Mouse (Mus musculus): ENCODE results near the gene Fam83g. TPM values are rescaled to one million over a fixed set of nuclear protein-coding genes. Genes with fewer than 3 reads are reported as not detected.
A peak's percentile ranks its signal among the peaks of the same experiment; 100 is the strongest.

Gene Fam83g
- polyA plus RNA-seq, 1 experiment from 2014 or later = 3.7 TPM

GRCm38 (mm10) chr11:61714346-61715117, 30.6 kb downstream of the Fam83g start:
- H3K27ac ChIP-seq (replicated peaks; ENCODE audit: low read depth, low read length) = no peak overlapping the region
- H3K4me3 ChIP-seq (ENCODE audit: low read depth, low read length) = no peak overlapping the region
- peak; percentile 88 for ATAC-seq (ENCODE audit: low read depth)
- no peaks in the 10 kb centered on the region for H3K27me3 ChIP-seq (replicated peaks; ENCODE audit: control insufficient read depth, insufficient read depth, low read length)
- 43% methylated on average over 11 of the region's 11 CpGs for WGBS
- peak; percentile 90 for DNase-seq (ENCODE audit: low spot score)
- no peaks in the 10 kb centered on the region for H3K9me3 ChIP-seq (ENCODE audit: control insufficient read depth, low read length)
- no peak overlapping the region for H3K4me2 ChIP-seq (ENCODE audit: low read depth, low read length)
- no peak overlapping the region for H3K9ac ChIP-seq (ENCODE audit: low read depth, low read length)
- no peaks in the 10 kb centered on the region for H3K36me3 ChIP-seq (ENCODE audit: control insufficient read depth, insufficient read depth, low read length)
- no peaks in the 10 kb centered on the region for H3K4me1 ChIP-seq (ENCODE audit: control insufficient read depth, insufficient read depth, low read length)

DNA sequence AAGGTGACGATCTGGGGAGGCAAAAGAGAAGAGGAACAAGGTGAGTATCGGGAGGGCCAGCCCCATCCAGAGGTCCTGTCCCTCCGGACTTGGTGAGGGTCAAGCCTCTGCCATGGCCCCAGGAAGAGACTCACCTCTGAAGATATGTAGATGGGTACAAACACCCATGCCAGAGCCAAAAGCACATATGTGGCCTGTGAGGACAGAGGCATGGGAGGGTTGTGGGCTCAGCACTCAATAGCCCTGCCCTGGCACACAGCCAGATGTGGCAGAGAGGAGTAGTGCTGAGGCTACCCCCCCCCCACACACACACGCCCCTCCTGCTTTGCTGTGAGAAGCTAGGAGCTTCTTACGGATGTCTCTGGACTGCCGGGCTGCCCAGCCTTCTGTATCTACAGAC, 31.2 kb downstream of the Fam83g start:
- no peak overlapping the region for H3K9ac ChIP-seq (ENCODE audit: low read depth, low read length)
- H3K36me3 ChIP-seq (ENCODE audit: control insufficient read depth, insufficient read depth, low read length) = no peaks in the 10 kb centered on the region
- no peaks in the 10 kb centered on the region for H3K4me1 ChIP-seq (ENCODE audit: control insufficient read depth, insufficient read depth, low read length)
- H3K9me3 ChIP-seq (ENCODE audit: control insufficient read depth, low read length) = no peaks in the 10 kb centered on the region
- no peaks in the 10 kb centered on the region for H3K27me3 ChIP-seq (replicated peaks; ENCODE audit: control insufficient read depth, insufficient read depth, low read length)
- ATAC-seq (ENCODE audit: low read depth) (peak; percentile 16; the same call in 1 of the 2 replicates), DNase-seq (ENCODE audit: low spot score) (no peak)
- H3K4me2 ChIP-seq (ENCODE audit: low read depth, low read length) = no peak overlapping the region
- WGBS = 67% methylated on average over 5 of the region's 6 CpGs
- H3K4me3 ChIP-seq (ENCODE audit: low read depth, low read length) = no peak overlapping the region
- H3K27ac ChIP-seq (replicated peaks; ENCODE audit: low read depth, low read length) = no peak overlapping the region

DNA sequence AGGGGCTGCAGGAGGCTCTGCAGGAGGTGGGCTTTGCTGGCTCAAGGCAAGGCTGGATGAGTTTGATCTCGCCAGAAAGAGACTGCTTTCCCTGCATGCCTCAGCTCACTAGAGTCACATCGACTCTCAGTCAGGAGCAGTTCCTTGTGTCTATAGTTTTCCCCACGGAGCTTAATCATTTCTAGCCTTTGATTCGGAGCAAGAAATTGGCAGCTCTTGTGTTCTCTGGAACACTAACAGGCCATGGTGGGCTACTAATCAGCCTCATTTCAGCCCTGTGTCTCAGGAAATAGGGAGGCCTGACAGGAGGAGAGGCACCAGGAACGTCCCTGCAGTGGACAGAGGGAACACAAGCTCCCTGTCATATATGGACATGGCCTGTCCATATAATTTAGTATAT, 34.1 kb downstream of the Fam83g start:
- no peaks in the 10 kb centered on the region for H3K4me1 ChIP-seq (ENCODE audit: control insufficient read depth, insufficient read depth, low read length)
- ATAC-seq (ENCODE audit: low read depth) (no peak), DNase-seq (ENCODE audit: low spot score) (no peak)
- H3K27me3 ChIP-seq (replicated peaks; ENCODE audit: control insufficient read depth, insufficient read depth, low read length) = no peaks in the 10 kb centered on the region
- H3K9ac ChIP-seq (ENCODE audit: low read depth, low read length) = no peak overlapping the region
- H3K9me3 ChIP-seq (ENCODE audit: control insufficient read depth, low read length) = no peaks in the 10 kb centered on the region
- WGBS = 54% methylated on average over 5 of the region's 5 CpGs
- H3K27ac ChIP-seq (replicated peaks; ENCODE audit: low read depth, low read length) = no peak overlapping the region
- no peak overlapping the region for H3K4me2 ChIP-seq (ENCODE audit: low read depth, low read length)
- no peak overlapping the region for H3K4me3 ChIP-seq (ENCODE audit: low read depth, low read length)
- H3K36me3 ChIP-seq (ENCODE audit: control insufficient read depth, insufficient read depth, low read length) = no peaks in the 10 kb centered on the region

- ATAC-seq (ENCODE audit: low read depth) = no peak
- DNase-seq (ENCODE audit: low spot score) = no peak
- H3K4me1 ChIP-seq (ENCODE audit: control insufficient read depth, insufficient read depth, low read length) = no peaks in the 10 kb centered on the region
- H3K9me3 ChIP-seq (ENCODE audit: control insufficient read depth, low read length) = no peaks in the 10 kb centered on the region
- H3K27ac ChIP-seq (replicated peaks; ENCODE audit: low read depth, low read length) = no peak overlapping the region
- no peak overlapping the region for H3K4me2 ChIP-seq (ENCODE audit: low read depth, low read length)
- no peaks in the 10 kb centered on the region for H3K36me3 ChIP-seq (ENCODE audit: control insufficient read depth, insufficient read depth, low read length)
- WGBS = 45% methylated on average over 3 of the region's 3 CpGs
- no peak overlapping the region for H3K4me3 ChIP-seq (ENCODE audit: low read depth, low read length)
- H3K27me3 ChIP-seq (replicated peaks; ENCODE audit: control insufficient read depth, insufficient read depth, low read length) = no peaks in the 10 kb centered on the region
- H3K9ac ChIP-seq (ENCODE audit: low read depth, low read length) = no peak overlapping the region
These were observed 35.5 kb downstream of the Fam83g start for GRCm38 (mm10) chr11:61719387-61719786.

DNA sequence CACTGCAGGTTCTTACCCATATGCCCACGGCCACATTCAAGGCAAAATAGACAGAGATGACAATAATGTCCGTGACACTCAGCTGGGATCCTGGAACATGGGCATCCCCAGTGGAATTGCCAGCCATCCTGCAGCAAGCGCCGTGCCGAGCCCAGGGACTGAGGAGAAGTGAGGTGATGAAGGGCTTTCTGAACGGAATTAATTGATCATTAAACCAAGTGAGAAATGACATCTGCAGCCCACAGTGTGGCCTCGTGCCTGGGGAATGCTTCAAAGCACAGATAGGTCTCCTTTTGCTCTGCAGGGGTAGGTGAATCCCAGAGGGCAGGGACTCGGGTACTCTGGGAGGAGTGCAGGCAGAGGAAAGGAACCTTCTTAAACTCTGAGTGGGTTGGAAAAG, 35.9 kb downstream of the Fam83g start:
- Histone ChIP-seq H3K9ac (ENCODE audit: low read depth, low read length) (no peak overlapping the region), H3K27me3 (replicated peaks; ENCODE audit: control insufficient read depth, insufficient read depth, low read length) (no peaks in the 10 kb centered on the region), H3K36me3 (ENCODE audit: control insufficient read depth, insufficient read depth, low read length) (no peaks in the 10 kb centered on the region), H3K9me3 (ENCODE audit: control insufficient read depth, low read length) (no peaks in the 10 kb centered on the region), H3K27ac (replicated peaks; ENCODE audit: low read depth, low read length) (no peak overlapping the region), H3K4me1 (ENCODE audit: control insufficient read depth, insufficient read depth, low read length) (no peaks in the 10 kb centered on the region), H3K4me2 (ENCODE audit: low read depth, low read length) (no peak overlapping the region), H3K4me3 (ENCODE audit: low read depth, low read length) (no peak overlapping the region)
- DNase-seq (ENCODE audit: low spot score) (no peak), ATAC-seq (ENCODE audit: low read depth) (no peak)
- 65% methylated on average over 8 of the region's 8 CpGs for WGBS

- H3K9ac ChIP-seq (ENCODE audit: low read depth, low read length) = no peak within 1 kb of the TSS
- no peak within 1 kb of the TSS for H3K27ac ChIP-seq (replicated peaks; ENCODE audit: low read depth, low read length)
- H3K4me2 ChIP-seq (ENCODE audit: low read depth, low read length) = no peak within 1 kb of the TSS
- H3K36me3 ChIP-seq (ENCODE audit: control insufficient read depth, insufficient read depth, low read length) = no peaks in the 10 kb centered on the region
- H3K27me3 ChIP-seq (replicated peaks; ENCODE audit: control insufficient read depth, insufficient read depth, low read length) = no peaks in the 10 kb centered on the region
- DNase-seq (ENCODE audit: low spot score) = no peak
- no peak within 1 kb of the TSS for H3K4me3 ChIP-seq (ENCODE audit: low read depth, low read length)
- no peaks in the 10 kb centered on the region for H3K4me1 ChIP-seq (ENCODE audit: control insufficient read depth, insufficient read depth, low read length)
- H3K9me3 ChIP-seq (ENCODE audit: control insufficient read depth, low read length) = no peaks in the 10 kb centered on the region
- WGBS = 89% methylated on average over 3 of the region's 3 CpGs
- ATAC-seq (ENCODE audit: low read depth) = no peak
These were observed 36.7 kb downstream of the Fam83g start, which contains the start of gene Slc5a10 for GRCm38 (mm10) chr11:61720636-61721035. Gene Slc5a10, minus strand, starts transcription at chr11:61720826.

DNA sequence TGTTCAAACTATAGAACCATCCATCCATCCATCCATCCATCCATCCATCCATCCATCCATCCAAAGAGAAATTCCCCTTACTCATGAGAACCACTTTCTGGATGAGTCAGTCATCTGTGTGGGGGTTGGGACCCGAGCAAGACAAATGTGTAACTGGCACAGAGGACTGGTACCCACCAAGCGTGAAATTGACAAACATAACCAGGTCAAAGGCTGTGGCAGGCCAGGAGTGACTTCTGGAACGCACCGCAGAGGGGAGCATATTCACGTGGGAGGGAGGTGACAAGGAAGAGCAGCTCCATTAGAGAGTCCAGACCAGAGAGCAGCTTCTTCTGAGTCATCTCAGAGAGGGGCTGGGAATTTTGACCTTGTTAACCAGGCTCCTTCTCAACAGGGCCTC, 38.2 kb downstream of the Fam83g start:
- no peaks in the 10 kb centered on the region for H3K4me1 ChIP-seq (ENCODE audit: control insufficient read depth, insufficient read depth, low read length)
- H3K9me3 ChIP-seq (ENCODE audit: control insufficient read depth, low read length) = no peaks in the 10 kb centered on the region
- no peak overlapping the region for H3K4me2 ChIP-seq (ENCODE audit: low read depth, low read length)
- no peak overlapping the region for H3K9ac ChIP-seq (ENCODE audit: low read depth, low read length)
- no peak overlapping the region for H3K4me3 ChIP-seq (ENCODE audit: low read depth, low read length)
- H3K27me3 ChIP-seq (replicated peaks; ENCODE audit: control insufficient read depth, insufficient read depth, low read length) = no peaks in the 10 kb centered on the region
- no peak for DNase-seq (ENCODE audit: low spot score)
- no peak overlapping the region for H3K27ac ChIP-seq (replicated peaks; ENCODE audit: low read depth, low read length)
- H3K36me3 ChIP-seq (ENCODE audit: control insufficient read depth, insufficient read depth, low read length) = peaks cover 6% of the 10 kb centered on the region; the same call in 1 of the 2 replicates
- 66% methylated on average over 5 of the region's 5 CpGs for WGBS
- no peak for ATAC-seq (ENCODE audit: low read depth)

DNA sequence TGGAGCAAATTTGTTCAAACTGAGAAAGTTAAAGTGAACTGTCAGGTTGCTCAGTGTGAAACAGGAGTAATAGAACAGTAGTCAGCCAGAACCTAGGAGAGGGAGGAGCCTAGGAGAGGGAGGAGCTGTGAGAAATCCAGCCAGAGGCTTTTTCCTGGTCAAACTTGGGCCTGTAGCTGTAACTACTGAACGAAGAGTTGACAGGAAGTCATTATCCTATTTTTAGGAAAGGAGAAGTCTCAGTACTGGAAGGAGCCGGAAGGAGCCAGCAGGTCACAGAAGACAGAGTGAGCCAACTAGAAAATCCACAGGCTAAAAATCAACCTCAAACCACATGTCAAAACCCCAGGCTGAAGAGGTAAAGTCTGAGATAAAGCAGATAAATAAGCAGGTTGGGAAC, 44.1 kb downstream of the Fam83g start:
- Histone ChIP-seq H3K4me1 (ENCODE audit: control insufficient read depth, insufficient read depth, low read length) (no peaks in the 10 kb centered on the region), H3K27ac (replicated peaks; ENCODE audit: low read depth, low read length) (no peak overlapping the region), H3K4me2 (ENCODE audit: low read depth, low read length) (no peak overlapping the region), H3K36me3 (ENCODE audit: control insufficient read depth, insufficient read depth, low read length) (peaks cover 50% of the 10 kb centered on the region), H3K27me3 (replicated peaks; ENCODE audit: control insufficient read depth, insufficient read depth, low read length) (no peaks in the 10 kb centered on the region), H3K9me3 (ENCODE audit: control insufficient read depth, low read length) (no peaks in the 10 kb centered on the region), H3K9ac (ENCODE audit: low read depth, low read length) (no peak overlapping the region), H3K4me3 (ENCODE audit: low read depth, low read length) (no peak overlapping the region)
- DNase-seq (ENCODE audit: low spot score) = peak; percentile 9
- no peak for ATAC-seq (ENCODE audit: low read depth)
- 49% methylated on average over 2 of the region's 2 CpGs for WGBS

- H3K27me3 ChIP-seq (replicated peaks; ENCODE audit: control insufficient read depth, insufficient read depth, low read length) = no peaks in the 10 kb centered on the region
- no peaks in the 10 kb centered on the region for H3K4me1 ChIP-seq (ENCODE audit: control insufficient read depth, insufficient read depth, low read length)
- H3K9me3 ChIP-seq (ENCODE audit: control insufficient read depth, low read length) = no peaks in the 10 kb centered on the region
- no peak overlapping the region for H3K27ac ChIP-seq (replicated peaks; ENCODE audit: low read depth, low read length)
- H3K9ac ChIP-seq (ENCODE audit: low read depth, low read length) = no peak overlapping the region
- H3K4me3 ChIP-seq (ENCODE audit: low read depth, low read length) = no peak overlapping the region
- H3K36me3 ChIP-seq (ENCODE audit: control insufficient read depth, insufficient read depth, low read length) = peaks cover 82% of the 10 kb centered on the region
- ATAC-seq (ENCODE audit: low read depth) (no peak), DNase-seq (ENCODE audit: low spot score) (no peak)
- H3K4me2 ChIP-seq (ENCODE audit: low read depth, low read length) = no peak overlapping the region
- WGBS = 93% methylated on average over 7 of the region's 7 CpGs
These were observed 48.8 kb downstream of the Fam83g start for GRCm38 (mm10) chr11:61732672-61733071.

All from embryonic facial prominence, embryonic 14.5 days (tissue).